Comparison of ENCODE assay signal across 9 mouse cellular contexts in genomic region chr1:182895698-182896097, GRCm38 (mm10). TPM values are rescaled to one million over a fixed set of nuclear protein-coding genes. Genes with fewer than 3 reads are reported as not detected.
DNase-seq lines count a peak whose midpoint lies in the region; ATAC-seq lines count a peak whose summit lies in the region.
"Had no signal": no experiment of that assay in that cellular context is flagged by ENCODE, and none has a peak within 500 bp of the region (broad histone marks: within the 10 kb centered on the region; RNA-seq: fewer than 3 reads in every experiment).

No protein-coding gene starts in this region.

- 72% methylated on average over 9 of the region's 9 CpGs for WGBS in neural tube, embryonic 15.5 days

- H3K4me3 ChIP-seq in neural tube, embryonic 15.5 days (replicated peaks), result no peak overlapping the region

- H3K9me3 ChIP-seq in neural tube, embryonic 15.5 days (replicated peaks), result no peaks in the 10 kb centered on the region

- no peak for ATAC-seq in neural tube, embryonic 15.5 days (ENCODE audit: low FRiP score)
- ATAC-seq in erythroid progenitor cell, adult 5-6 weeks (replicated peaks; ENCODE audit: low FRiP score, poor library complexity, severe bottlenecking), result no peak

- no peak overlapping the region for H3K4me2 ChIP-seq in neural tube, embryonic 15.5 days

- DNase-seq in neural tube, embryonic 10.5 days (ENCODE audit: extremely low spot score, low spot score), result peak; percentile 57
- DNase-seq in adrenal gland, postnatal 10 days, result peak; percentile 65
- DNase-seq in cerebellum, postnatal 36 days, result peak; percentile 28 to 45
- peak; percentile 81 for DNase-seq in heart, postnatal 4 days
- DNase-seq in lung, adult 18-20 months, result peak; percentile 36 to 48
- peak; percentile 27 for DNase-seq in skeletal muscle tissue, adult 2 months (ENCODE audit: low read depth, low spot score)

- no peak overlapping the region for H3K9ac ChIP-seq in neural tube, embryonic 15.5 days (replicated peaks)

- H3K27ac ChIP-seq in neural tube, embryonic 15.5 days (replicated peaks), result no peak overlapping the region
- H3K27ac ChIP-seq: macrophage had no signal

- H3K4me1 ChIP-seq in neural tube, embryonic 15.5 days, result peaks cover 15% of the 10 kb centered on the region

- no peaks in the 10 kb centered on the region for H3K27me3 ChIP-seq in neural tube, embryonic 15.5 days (replicated peaks)

- H3K36me3 ChIP-seq in neural tube, embryonic 15.5 days, result peaks cover 17% of the 10 kb centered on the region; the same call in 1 of the 2 replicates

RNA-seq across cellular contexts. Expression of gene Tlr5, which starts 58.9 kb away (rescaled TPM):
- 0.36 and 0.61 TPM in 2 replicates for polyA plus RNA-seq in neural tube, embryonic 15.5 days (2015; fragmentation: Nextera tagmentation; extraction: Ambion mirVana)
- 1 to 10 TPM; 1.6 to 2.4 TPM for total RNA-seq in adrenal gland, postnatal 10 days (2021)
- total RNA-seq in heart, postnatal 4 days (2021), result 1 to 10 TPM; 1.9 to 2.0 TPM
- 1.1 TPM in 1 of 2 replicates, not detected in the other for total RNA-seq in erythroid progenitor cell, adult 5-6 weeks (2015; ENCODE audit: low replicate concordance)
- 0.26 TPM in 1 of 2 replicates, not detected in the other for total RNA-seq in erythroid progenitor cell, adult 5-6 weeks (2017; ENCODE audit: low replicate concordance)

Comparison
In these comparisons a context has a peak if more than half of its experiments do, and no peak if none do; other contexts are left out.
1. DNase-seq: peak in every context shown above with its lines; median percentile 81 in heart, postnatal 4 days; 65 in adrenal gland, postnatal 10 days; 57 in neural tube, embryonic 10.5 days; 42 in lung, adult 18-20 months; 36 in cerebellum, postnatal 36 days; 27 in skeletal muscle tissue, adult 2 months.